Mouse (Mus musculus) embryonic fibroblast, embryonic 13.5 days (primary cell): Measurements from ENCODE around the gene Ankdd1a.
A peak's percentile ranks its signal among the peaks of the same experiment; 100 is the strongest.

Experiments
- CTCF ChIP-seq: IDR thresholded peaks from 2 replicates; pipeline ENCODE4 v1.5.1; 2011; ENCODE audit warnings: mild to moderate bottlenecking, control low read depth, low read length, moderate library complexity, borderline replicate concordance; ENCODE audit not compliant: insufficient read depth
- POLR2A ChIP-seq: IDR thresholded peaks from 2 replicates; pipeline ENCODE4 v1.6.1; 2011; ENCODE audit warnings: low read depth, mild to moderate bottlenecking, control low read depth, low read length, moderate library complexity

DNA sequence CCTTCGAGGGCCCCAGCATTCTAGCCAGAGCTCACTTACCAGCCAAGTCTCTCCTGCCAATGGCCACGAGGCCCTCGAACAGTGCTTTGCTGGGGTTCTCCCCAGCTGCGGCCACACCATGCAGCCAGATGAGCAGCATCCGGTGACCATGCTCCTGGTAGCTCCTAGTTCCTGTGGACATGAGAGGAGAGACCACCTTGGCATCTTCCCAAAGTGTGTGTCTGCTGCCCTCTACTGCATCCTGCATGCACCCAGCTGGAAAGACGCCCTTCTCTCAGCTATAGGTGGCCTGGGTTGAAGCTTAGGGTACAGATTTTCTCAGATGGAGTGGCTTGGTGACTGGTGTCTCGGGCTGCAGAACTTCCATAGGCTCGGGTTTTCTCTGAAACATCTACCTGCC, 17.8 kb downstream of the Ankdd1a start:
- no peak for TF ChIP-seq POLR2A
- TF ChIP-seq CTCF = peak; percentile 51; the same call in 1 of the 2 replicates
